Mouse (Mus musculus): ENCODE results near the gene Tmem238. TPM values are rescaled to one million over a fixed set of nuclear protein-coding genes. Genes with fewer than 3 reads are reported as not detected.

The Tmem238 gene
- polyA plus RNA-seq, 1 experiment from 2014 or later, result 2.6 TPM

GRCm38 (mm10) chr7:4751971-4752820, 37.3 kb downstream of the Tmem238 start:
- Histone ChIP-seq H3K9me3 (no peaks in the 10 kb centered on the region), H3K27me3 (ENCODE audit: insufficient read depth, poor library complexity, severe bottlenecking) (peaks cover 13% of the 10 kb centered on the region), H3K4me3 (peak overlapping the region; percentile 47), H3K4me1 (replicated peaks) (peaks cover 22% of the 10 kb centered on the region), H3K27ac (peak overlapping the region; percentile 76), H3K36me3 (no peaks in the 10 kb centered on the region)
- peak; percentile 69 for DNase-seq (ENCODE audit: low spot score)
- WGBS, result 2% methylated on average over 30 of the region's 30 CpGs

GRCm38 (mm10) chr7:4749169-4749568, 40.3 kb downstream of the Tmem238 start:
- H3K4me1 ChIP-seq (replicated peaks), result peaks cover 38% of the 10 kb centered on the region
- 94% methylated on average over 2 of the region's 2 CpGs for WGBS
- no peaks in the 10 kb centered on the region for H3K9me3 ChIP-seq
- peaks cover 30% of the 10 kb centered on the region for H3K36me3 ChIP-seq
- H3K4me3 ChIP-seq, result no peak overlapping the region
- no peak for DNase-seq (ENCODE audit: low spot score)
- H3K27me3 ChIP-seq (ENCODE audit: insufficient read depth, poor library complexity, severe bottlenecking), result peaks cover 10% of the 10 kb centered on the region
- H3K27ac ChIP-seq, result no peak overlapping the region

- Histone ChIP-seq H3K4me1 (replicated peaks) (peaks cover 39% of the 10 kb centered on the region), H3K27me3 (ENCODE audit: insufficient read depth, poor library complexity, severe bottlenecking) (0 out of 2 replicates have a peak, but pooled peaks cover 3% of the 10 kb centered on the region), H3K27ac (no peak overlapping the region), H3K36me3 (peaks cover 38% of the 10 kb centered on the region), H3K4me3 (no peak overlapping the region), H3K9me3 (no peaks in the 10 kb centered on the region)
- no peak for DNase-seq (ENCODE audit: low spot score)
- 80% methylated on average over 4 of the region's 4 CpGs for WGBS
These were observed 41.1 kb downstream of the Tmem238 start for GRCm38 (mm10) chr7:4748321-4748720.

GRCm38 (mm10) chr7:4747156-4747899, 42.1 kb downstream of the Tmem238 start:
- 73% methylated on average over 9 of the region's 9 CpGs for WGBS
- Histone ChIP-seq H3K9me3 (no peaks in the 10 kb centered on the region), H3K27ac (no peak overlapping the region), H3K4me1 (replicated peaks) (peaks cover 39% of the 10 kb centered on the region), H3K4me3 (no peak overlapping the region), H3K27me3 (ENCODE audit: insufficient read depth, poor library complexity, severe bottlenecking) (0 out of 2 replicates have a peak, but pooled peaks cover 3% of the 10 kb centered on the region), H3K36me3 (peaks cover 48% of the 10 kb centered on the region)
- no peak for DNase-seq (ENCODE audit: low spot score)

GRCm38 (mm10) chr7:4746326-4746980, 43.0 kb downstream of the Tmem238 start:
- Histone ChIP-seq H3K36me3 (peaks cover 53% of the 10 kb centered on the region), H3K27me3 (ENCODE audit: insufficient read depth, poor library complexity, severe bottlenecking) (0 out of 2 replicates have a peak, but pooled peaks cover 3% of the 10 kb centered on the region), H3K4me1 (replicated peaks) (peaks cover 39% of the 10 kb centered on the region), H3K27ac (0 out of 2 replicates have a peak overlapping the region, but pooled peaks have one; percentile 23), H3K9me3 (no peaks in the 10 kb centered on the region), H3K4me3 (no peak overlapping the region)
- 79% methylated on average over 22 of the region's 22 CpGs for WGBS
- no peak for DNase-seq (ENCODE audit: low spot score)

GRCm38 (mm10) chr7:4744886-4745285, 44.6 kb downstream of the Tmem238 start:
- Histone ChIP-seq H3K27me3 (ENCODE audit: insufficient read depth, poor library complexity, severe bottlenecking) (no peaks in the 10 kb centered on the region), H3K9me3 (no peaks in the 10 kb centered on the region), H3K4me3 (no peak overlapping the region), H3K36me3 (peaks cover 53% of the 10 kb centered on the region), H3K27ac (no peak overlapping the region), H3K4me1 (replicated peaks) (peaks cover 46% of the 10 kb centered on the region)
- 90% methylated on average over 6 of the region's 6 CpGs for WGBS
- DNase-seq (ENCODE audit: low spot score), result no peak

- no peaks in the 10 kb centered on the region for H3K9me3 ChIP-seq
- 0 out of 2 replicates have a peak overlapping the region, but pooled peaks have one; percentile 79 for H3K4me3 ChIP-seq
- WGBS, result 77% methylated on average over 2 of the region's 2 CpGs
- no peaks in the 10 kb centered on the region for H3K27me3 ChIP-seq (ENCODE audit: insufficient read depth, poor library complexity, severe bottlenecking)
- peaks cover 55% of the 10 kb centered on the region for H3K4me1 ChIP-seq (replicated peaks)
- peaks cover 53% of the 10 kb centered on the region for H3K36me3 ChIP-seq
- H3K27ac ChIP-seq, result 0 out of 2 replicates have a peak overlapping the region, but pooled peaks have one; percentile 97
- DNase-seq (ENCODE audit: low spot score), result no peak
These were observed 46.1 kb downstream of the Tmem238 start for GRCm38 (mm10) chr7:4743354-4743753.

GRCm38 (mm10) chr7:4742482-4742819, 47.0 kb downstream of the Tmem238 start:
- peaks cover 55% of the 10 kb centered on the region for H3K4me1 ChIP-seq (replicated peaks)
- H3K4me3 ChIP-seq, result peak overlapping the region; percentile 79; the same call in 1 of the 2 replicates
- H3K27ac ChIP-seq, result peak overlapping the region; percentile 97
- no peaks in the 10 kb centered on the region for H3K27me3 ChIP-seq (ENCODE audit: insufficient read depth, poor library complexity, severe bottlenecking)
- DNase-seq (ENCODE audit: low spot score), result no peak
- H3K36me3 ChIP-seq, result peaks cover 53% of the 10 kb centered on the region
- no peaks in the 10 kb centered on the region for H3K9me3 ChIP-seq
- 92% methylated on average over 6 of the region's 6 CpGs for WGBS

- WGBS, result 82% methylated on average over 21 of the region's 21 CpGs
- Histone ChIP-seq H3K4me1 (replicated peaks) (peaks cover 52% of the 10 kb centered on the region), H3K36me3 (peaks cover 50% of the 10 kb centered on the region), H3K27ac (peak overlapping the region; percentile 97), H3K4me3 (peak overlapping the region; percentile 79), H3K27me3 (ENCODE audit: insufficient read depth, poor library complexity, severe bottlenecking) (no peaks in the 10 kb centered on the region), H3K9me3 (no peaks in the 10 kb centered on the region)
- DNase-seq (ENCODE audit: low spot score), result no peak
These were observed 47.6 kb downstream of the Tmem238 start for GRCm38 (mm10) chr7:4741672-4742481.

GRCm38 (mm10) chr7:4741151-4741550, 48.3 kb downstream of the Tmem238 start:
- peak; percentile 43 for DNase-seq (ENCODE audit: low spot score)
- 12% methylated on average over 4 of the region's 4 CpGs for WGBS

GRCm38 (mm10) chr7:4740309-4740727, 49.1 kb downstream of the Tmem238 start:
- H3K4me3 ChIP-seq, result peak overlapping the region; percentile 79
- WGBS, result under 1% methylated on average over 14 of the region's 14 CpGs

More at GRCm38 (mm10) chr7:4741151-4741550, 48.3 kb downstream of the Tmem238 start:
- Histone ChIP-seq H3K9me3 (no peaks in the 10 kb centered on the region), H3K27me3 (ENCODE audit: insufficient read depth, poor library complexity, severe bottlenecking) (no peaks in the 10 kb centered on the region), H3K4me1 (replicated peaks) (peaks cover 46% of the 10 kb centered on the region), H3K4me3 (peak overlapping the region; percentile 79), H3K36me3 (peaks cover 43% of the 10 kb centered on the region), H3K27ac (peak overlapping the region; percentile 97)

More at GRCm38 (mm10) chr7:4740309-4740727, 49.1 kb downstream of the Tmem238 start:
- DNase-seq (ENCODE audit: low spot score), result no peak
- H3K9me3 ChIP-seq, result no peaks in the 10 kb centered on the region
- H3K27ac ChIP-seq, result peak overlapping the region; percentile 97
- peaks cover 34% of the 10 kb centered on the region for H3K36me3 ChIP-seq
- H3K27me3 ChIP-seq (ENCODE audit: insufficient read depth, poor library complexity, severe bottlenecking), result no peaks in the 10 kb centered on the region
- H3K4me1 ChIP-seq (replicated peaks), result peaks cover 39% of the 10 kb centered on the region
